Mouse (Mus musculus) spleen, postnatal 14 days (tissue): ENCODE results near the gene Chst8.

Experiments used
- DNase-seq, 2 experiments: peaks; one replicate each; pipeline ENCODE4 v3.0.0; 2021 to 2022; ENCODE audit warnings: low spot score in 2 of 2

Gene Chst8

DNA sequence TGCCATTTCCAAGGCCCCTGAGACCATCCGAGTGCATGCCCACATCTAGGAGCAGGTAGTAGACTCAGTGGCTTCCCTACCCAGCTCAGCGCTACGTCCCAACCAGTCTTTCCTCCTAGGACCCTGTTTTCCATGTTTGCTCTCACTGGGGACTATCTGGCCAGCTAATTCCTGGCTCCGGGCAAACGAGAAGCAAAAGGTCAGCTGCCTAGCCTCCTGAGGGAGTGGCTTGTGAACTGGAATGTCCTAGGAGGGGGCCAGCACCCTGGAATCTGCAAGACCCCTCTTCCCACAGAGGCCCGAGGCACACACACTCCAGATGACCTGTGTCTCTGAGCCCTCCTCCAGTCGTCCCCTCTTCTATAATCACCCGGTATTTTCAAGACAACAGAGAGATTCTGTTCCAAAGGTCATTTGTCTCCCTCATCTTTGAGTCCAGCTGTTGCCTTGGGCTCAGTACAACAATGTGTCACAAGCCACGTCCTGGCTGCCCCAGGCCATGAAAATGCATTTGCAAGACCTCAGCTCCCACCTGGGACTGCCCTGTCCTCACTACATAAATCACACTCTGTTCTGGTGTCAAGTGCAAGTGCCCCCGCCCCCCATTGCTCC is 60.3 kb downstream of the Chst8 start:
- no peak for DNase-seq

DNA sequence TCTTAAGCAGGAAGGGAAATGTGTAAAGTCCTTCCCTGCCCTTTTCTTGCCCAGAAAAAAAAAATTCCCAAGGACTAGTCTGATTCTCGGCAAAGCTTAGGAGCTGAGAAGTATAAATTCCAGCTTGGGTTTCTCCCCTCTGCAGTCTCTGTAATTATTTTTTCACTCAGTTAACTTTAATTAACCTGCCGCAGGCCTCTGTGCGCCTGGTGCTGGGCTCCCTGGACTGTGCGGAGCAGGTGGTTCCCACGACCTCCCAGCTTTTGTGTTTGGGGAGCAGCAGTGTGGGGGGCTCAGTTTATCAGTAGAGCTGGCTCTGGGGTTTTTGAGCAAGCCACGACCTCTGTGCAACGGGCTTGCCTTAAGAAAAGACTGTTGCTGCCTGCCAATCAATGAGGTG is 62.2 kb downstream of the Chst8 start:
- DNase-seq = no peak

- DNase-seq = no peak
Measured at GRCm38 (mm10) chr7:34749753-34750152, 62.8 kb downstream of the Chst8 start.

DNA sequence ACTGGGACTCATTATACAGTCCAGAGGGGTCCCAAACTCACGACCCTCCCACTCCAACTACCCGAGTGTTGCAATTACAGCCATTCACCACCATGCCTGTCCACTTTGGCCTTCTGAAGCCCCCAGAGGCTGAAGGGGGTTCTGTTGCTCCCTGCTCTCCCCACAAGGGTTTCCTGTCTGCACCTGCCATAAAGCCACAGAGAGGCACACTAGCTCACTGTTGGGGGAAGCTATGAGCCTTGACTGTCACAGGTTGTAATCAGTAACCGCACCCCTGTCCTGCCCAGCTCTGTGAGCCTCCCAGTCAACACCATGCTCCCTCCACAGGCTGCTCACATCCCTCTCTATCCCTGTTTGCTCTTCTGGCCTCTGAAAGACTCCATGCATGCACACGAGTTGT is 64.0 kb downstream of the Chst8 start:
- DNase-seq = no peak

GRCm38 (mm10) chr7:34747661-34748060 is 64.8 kb downstream of the Chst8 start:
- DNase-seq = no peak

GRCm38 (mm10) chr7:34746586-34746985 is 65.9 kb downstream of the Chst8 start:
- DNase-seq = no peak

DNA sequence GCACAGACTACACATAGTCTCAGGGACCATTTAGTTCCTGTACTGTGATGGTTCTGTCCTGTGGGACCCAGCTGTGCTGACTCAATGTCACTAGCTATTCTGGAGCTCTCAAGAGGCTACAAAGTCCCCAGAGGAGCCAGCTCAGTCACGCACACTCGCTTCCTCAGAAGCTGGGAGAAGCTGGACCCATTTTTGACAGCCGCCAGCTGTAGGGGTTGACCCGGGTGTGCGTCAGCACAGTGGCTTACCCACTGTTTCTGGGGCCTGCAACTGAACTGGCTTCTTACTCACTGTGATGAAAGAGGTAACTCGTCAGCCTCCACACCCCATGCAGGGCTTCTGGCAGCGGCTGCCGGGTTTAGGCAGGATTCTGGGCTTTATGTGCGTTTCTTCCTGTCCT is 66.3 kb downstream of the Chst8 start:
- no peak for DNase-seq

DNA sequence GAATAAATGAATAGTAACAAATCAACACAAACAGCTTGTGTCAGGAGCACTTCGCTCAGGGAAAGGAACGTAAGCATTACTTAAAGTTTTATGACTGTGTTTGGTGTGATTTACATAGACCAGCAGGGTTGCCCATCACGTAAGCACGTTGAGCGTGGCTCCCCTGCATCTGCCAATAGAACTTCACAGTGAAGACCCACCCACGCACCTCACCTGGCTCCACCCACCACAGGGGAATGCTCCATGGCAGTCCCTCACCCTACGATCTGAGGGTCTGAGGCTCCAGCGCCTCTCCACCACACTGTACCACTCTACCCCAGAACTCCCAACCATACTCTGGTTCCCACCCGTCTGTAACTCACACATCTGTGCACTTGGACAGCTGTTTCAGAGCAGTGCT is 67.1 kb downstream of the Chst8 start:
- no peak for DNase-seq

- no peak for DNase-seq
Measured at GRCm38 (mm10) chr7:34744994-34745393, 67.5 kb downstream of the Chst8 start.

- no peak for DNase-seq
Measured at GRCm38 (mm10) chr7:34743411-34744085, 69.0 kb downstream of the Chst8 start.

DNA sequence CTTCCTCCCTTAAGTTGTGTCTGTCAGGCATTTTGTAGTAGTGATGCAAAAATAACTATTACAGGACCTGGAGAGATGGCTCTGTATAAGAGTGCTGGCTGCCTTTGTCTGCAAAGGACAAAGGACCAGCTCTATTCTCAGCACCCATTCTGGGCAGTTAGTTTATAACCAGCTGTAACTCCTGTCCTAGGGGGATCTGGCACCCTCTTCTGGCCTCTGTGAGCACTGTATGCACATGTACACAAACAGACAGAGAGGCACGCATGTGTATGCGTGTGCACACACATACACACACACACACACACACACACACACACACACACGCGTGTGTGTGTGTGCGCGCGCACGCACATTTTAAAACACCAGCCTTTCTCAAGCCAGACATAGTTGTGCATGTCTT is 73.1 kb downstream of the Chst8 start:
- DNase-seq = no peak

DNA sequence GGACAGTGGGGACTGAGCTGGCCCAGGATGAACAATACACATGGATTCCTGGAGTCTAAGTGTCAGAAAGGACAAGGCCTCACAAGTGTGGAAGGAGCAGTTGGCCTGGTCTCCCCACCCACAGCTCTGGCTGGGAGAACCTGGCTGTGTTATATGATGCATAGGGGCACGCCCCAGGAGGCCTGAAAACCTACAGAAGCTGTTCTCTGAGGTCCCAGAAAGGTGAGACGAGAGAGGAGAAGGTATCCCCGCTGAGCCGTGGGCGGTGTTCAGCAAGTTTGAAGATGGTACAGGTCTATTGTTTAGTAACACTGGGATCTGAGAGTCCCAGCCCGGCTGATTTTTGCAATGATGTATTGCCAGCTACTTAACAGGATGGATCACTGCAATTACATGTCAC is 75.3 kb downstream of the Chst8 start:
- no peak for DNase-seq

DNA sequence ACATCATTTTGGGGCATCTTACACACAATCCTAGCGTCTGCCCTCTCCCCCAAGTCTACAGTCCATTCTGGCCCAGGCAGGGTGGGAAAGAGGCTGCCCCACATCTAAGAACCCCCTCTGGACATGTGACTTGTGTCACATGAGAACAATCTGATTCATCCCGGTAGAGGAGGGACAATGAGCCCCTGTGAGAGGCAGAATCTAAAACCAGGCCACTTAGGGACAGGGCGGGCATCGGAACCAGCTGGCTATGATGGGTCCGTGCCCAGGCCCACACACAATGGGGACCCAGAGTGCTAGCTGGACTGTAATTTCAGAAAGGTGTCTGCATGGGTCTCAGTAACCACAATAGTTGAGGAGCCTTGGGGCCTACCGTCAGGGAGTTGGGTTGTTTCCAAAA is 78.2 kb downstream of the Chst8 start:
- DNase-seq = no peak

DNA sequence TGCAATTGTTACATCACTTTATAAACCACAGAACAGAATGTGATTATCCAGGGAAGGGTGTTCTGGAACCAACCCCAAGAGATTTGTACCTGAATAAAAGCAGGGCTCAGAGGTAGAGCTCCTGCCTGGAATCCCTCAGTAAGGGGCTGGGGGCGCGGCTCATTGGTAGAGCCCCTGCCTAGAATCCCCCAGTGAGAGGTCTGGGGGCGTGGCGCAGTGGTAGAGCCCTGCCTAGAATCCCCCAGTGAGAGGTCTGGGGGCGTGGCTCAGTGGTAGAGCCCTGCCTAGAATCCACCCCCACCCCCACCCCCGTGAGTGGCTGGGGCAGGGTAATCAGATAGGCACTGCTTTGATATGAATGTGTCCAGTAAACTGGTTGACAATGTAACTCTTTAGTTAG is 83.6 kb downstream of the Chst8 start:
- no peak for DNase-seq

DNA sequence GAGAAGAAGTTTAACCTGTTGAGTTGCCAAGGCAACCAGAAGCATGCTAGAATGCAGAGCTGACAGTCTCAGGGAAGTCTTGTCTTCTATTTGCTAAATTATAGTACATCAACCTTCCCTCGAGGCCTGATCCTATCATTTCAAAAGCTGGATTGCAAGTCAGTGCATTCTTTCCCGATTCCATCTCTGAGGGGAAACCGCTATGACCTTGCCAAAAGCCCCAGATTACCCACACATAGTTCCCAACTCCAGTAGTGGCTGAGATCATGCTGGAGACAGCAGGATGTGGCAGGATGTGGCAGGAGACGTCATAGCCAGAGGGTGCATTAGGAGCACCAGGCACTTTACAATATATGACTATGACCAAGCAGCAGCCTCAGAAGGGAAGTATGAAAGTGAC is 87.3 kb downstream of the Chst8 start:
- no peak for DNase-seq

- DNase-seq = no peak
Measured at GRCm38 (mm10) chr7:34722551-34723230, 89.8 kb downstream of the Chst8 start.

GRCm38 (mm10) chr7:34722151-34722550 is 90.4 kb downstream of the Chst8 start:
- no peak for DNase-seq

DNA sequence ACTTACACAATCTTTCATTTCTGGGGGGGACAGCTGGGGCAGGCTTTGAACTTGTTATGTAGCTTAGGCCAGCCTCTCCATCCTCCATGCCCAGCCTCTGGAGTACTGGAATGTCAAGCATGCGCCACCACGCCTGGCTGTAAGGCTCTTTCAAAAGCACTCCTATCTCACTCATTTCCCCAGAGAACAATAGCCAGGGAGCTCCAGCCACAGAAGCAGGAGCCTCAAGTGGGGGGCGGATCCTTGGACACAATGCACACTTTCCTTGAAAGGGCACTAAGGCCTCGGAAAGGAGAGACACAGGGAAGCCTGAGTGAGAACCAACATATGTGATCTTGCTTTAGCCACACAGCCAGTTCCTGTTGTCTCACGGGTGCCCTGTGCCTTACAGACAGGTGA is 90.9 kb downstream of the Chst8 start:
- no peak for DNase-seq

DNA sequence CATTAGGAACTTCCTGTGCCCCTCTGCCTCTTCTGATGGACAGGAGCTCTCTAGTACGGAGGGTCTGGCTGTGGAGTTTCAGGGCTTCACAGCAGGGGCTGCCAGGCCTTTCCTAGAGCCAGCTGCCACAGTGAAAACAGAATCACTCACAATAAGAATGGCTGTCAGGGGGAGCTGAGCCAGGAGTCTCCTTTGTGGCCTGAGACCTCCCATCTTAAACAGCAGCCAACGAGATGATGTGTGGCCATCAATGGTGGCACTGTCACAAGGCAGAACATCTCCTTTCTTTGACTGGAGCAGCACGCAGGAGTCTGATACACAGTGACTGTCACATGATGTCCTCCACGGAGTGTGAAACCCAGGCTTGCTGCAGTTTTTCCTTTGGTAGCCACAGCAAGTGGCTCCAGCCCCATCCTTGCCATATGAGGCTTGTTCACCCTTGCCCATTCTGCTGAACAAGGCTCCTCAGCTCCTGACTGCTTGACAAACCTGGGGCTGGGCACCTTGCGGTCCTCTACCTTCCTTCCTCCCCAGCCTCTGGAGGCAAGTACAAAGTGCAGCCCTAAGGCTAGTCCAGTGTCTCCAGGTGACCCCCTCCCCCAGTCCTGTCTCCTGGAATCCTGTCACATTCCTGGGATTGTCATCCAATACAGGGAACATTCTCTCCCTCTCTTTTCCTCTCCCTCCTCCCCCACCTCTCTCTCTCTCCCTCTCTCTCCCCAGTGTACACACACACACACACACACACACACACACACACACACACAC is 91.4 kb downstream of the Chst8 start:
- no peak for DNase-seq

- peak in 1 of 2 experiments; percentile 2 for DNase-seq
Measured at GRCm38 (mm10) chr7:34719599-34719998, 92.9 kb downstream of the Chst8 start.

- DNase-seq = no peak
Measured at GRCm38 (mm10) chr7:34718651-34719050, 93.9 kb downstream of the Chst8 start.

- DNase-seq = no peak
Measured at GRCm38 (mm10) chr7:34717161-34717810, 95.2 kb downstream of the Chst8 start.
